Mouse (Mus musculus) adrenal gland, postnatal 10 days (tissue): Measurements from ENCODE around the gene Ccdc155. TPM values are rescaled to one million over a fixed set of nuclear protein-coding genes. Genes with fewer than 3 reads are reported as not detected.
"Not testable (repeated sequence)": the region's sequence is repeated elsewhere in the genome, so short reads cannot be mapped to it uniquely, and the experiment has no call there.

ENCODE experiments used
- DNase-seq: peaks from one replicate; pipeline ENCODE4 v3.0.0; 2021; ENCODE audit warnings: mixed read lengths
- total RNA-seq, 2 experiments: library from RNA; stranded (reverse); gene quantifications; 2 replicates each; pipeline ENCODE4 v1.2.3; 2021

The Ccdc155 gene
- total RNA-seq, 2 experiments from 2014 or later: 0.36 TPM; not detected in 1

GRCm38 (mm10) chr7:45190186-45190585 is 14.5 kb downstream of the Ccdc155 start:
- DNase-seq: no peak

GRCm38 (mm10) chr7:45189600-45189999 is 15.1 kb downstream of the Ccdc155 start:
- no peak for DNase-seq

- DNase-seq: no peak
These were observed 18.8 kb downstream of the Ccdc155 start for GRCm38 (mm10) chr7:45185921-45186320.

- DNase-seq: no peak
These were observed 21.0 kb downstream of the Ccdc155 start for GRCm38 (mm10) chr7:45183672-45184071.

- DNase-seq: no peak
These were observed 22.1 kb downstream of the Ccdc155 start for GRCm38 (mm10) chr7:45182606-45183005.

GRCm38 (mm10) chr7:45182199-45182601 is 22.5 kb downstream of the Ccdc155 start:
- peak; percentile 93 for DNase-seq

GRCm38 (mm10) chr7:45181540-45181939 is 23.2 kb downstream of the Ccdc155 start:
- peak; percentile 41 for DNase-seq

GRCm38 (mm10) chr7:45180896-45181477 is 23.7 kb downstream of the Ccdc155 start, which contains the start of gene Pth2:
Gene Pth2, plus strand, starts transcription at chr7:45180995.
- no peak for DNase-seq

- DNase-seq: no peak
These were observed 25.2 kb downstream of the Ccdc155 start, which contains the start of gene Gfy for GRCm38 (mm10) chr7:45179469-45179868. Gene Gfy, minus strand, starts transcription at chr7:45179569.

GRCm38 (mm10) chr7:45178550-45178949 is 26.1 kb downstream of the Ccdc155 start:
- no peak for DNase-seq

GRCm38 (mm10) chr7:45176356-45176755 is 28.3 kb downstream of the Ccdc155 start:
- DNase-seq: no peak

- DNase-seq: no peak
These were observed 28.8 kb downstream of the Ccdc155 start for GRCm38 (mm10) chr7:45175929-45176328.

GRCm38 (mm10) chr7:45175398-45175797 is 29.3 kb downstream of the Ccdc155 start:
- no peak for DNase-seq

- no peak for DNase-seq
These were observed 30.0 kb downstream of the Ccdc155 start for GRCm38 (mm10) chr7:45174567-45175280.

- not testable (repeated sequence) for DNase-seq
These were observed 30.9 kb downstream of the Ccdc155 start for GRCm38 (mm10) chr7:45173772-45174171.

GRCm38 (mm10) chr7:45172974-45173373 is 31.7 kb downstream of the Ccdc155 start:
- DNase-seq: no peak

- no peak for DNase-seq
These were observed 35.2 kb downstream of the Ccdc155 start for GRCm38 (mm10) chr7:45169495-45169894.

- no peak for DNase-seq
These were observed 36.0 kb downstream of the Ccdc155 start for GRCm38 (mm10) chr7:45168656-45169055.

GRCm38 (mm10) chr7:45167761-45168445 is 36.8 kb downstream of the Ccdc155 start:
- DNase-seq: no peak

- no peak for DNase-seq
These were observed 37.7 kb downstream of the Ccdc155 start for GRCm38 (mm10) chr7:45166950-45167401.

- DNase-seq: no peak
These were observed 39.0 kb downstream of the Ccdc155 start for GRCm38 (mm10) chr7:45165701-45166100.

- DNase-seq: no peak
These were observed 39.9 kb downstream of the Ccdc155 start for GRCm38 (mm10) chr7:45164833-45165232.
